Mouse (Mus musculus) C2C12 (cell line): ENCODE data around the gene Ctnnd2. TPM values are rescaled to one million over a fixed set of nuclear protein-coding genes. Genes with fewer than 3 reads are reported as not detected.

Experiments
- H3K27me3 ChIP-seq: one replicate; pipeline ENCODE4 v1.6.1; 2011; ENCODE audit not compliant: control insufficient read depth, insufficient read depth, insufficient read length
- H3K36me3 ChIP-seq: one replicate; pipeline ENCODE4 v1.6.1; 2011; ENCODE audit not compliant: control insufficient read depth, insufficient read depth
- H3K4me3 ChIP-seq: one replicate; pipeline ENCODE4 v1.5.1; 2011; ENCODE audit warnings: mild to moderate bottlenecking, control low read depth; ENCODE audit not compliant: poor library complexity, insufficient read depth, severe bottlenecking
- H3K79me2 ChIP-seq: one replicate; pipeline ENCODE4 v1.6.1; 2011; ENCODE audit not compliant: control insufficient read depth, insufficient read depth
- H3K79me3 ChIP-seq: one replicate; pipeline ENCODE4 v1.6.1; 2011; ENCODE audit warnings: low read depth, control low read depth
- H3ac ChIP-seq: one replicate; pipeline ENCODE3; 2011; ENCODE audit warnings: low read depth; ENCODE audit not compliant: control insufficient read depth, insufficient read length
- CEBPB ChIP-seq: IDR thresholded peaks from one replicate; pipeline ENCODE4 v1.6.1; 2011; ENCODE audit warnings: low read depth, mild to moderate bottlenecking, control low read depth, moderate library complexity
- CTCF ChIP-seq: IDR thresholded peaks from one replicate; pipeline ENCODE4 v1.5.1; 2011; ENCODE audit not compliant: control insufficient read depth, insufficient read depth, insufficient read length
- FOSL1 ChIP-seq: IDR thresholded peaks from one replicate; pipeline ENCODE4 v1.8.0; 2011; ENCODE audit warnings: mild to moderate bottlenecking, low read length; ENCODE audit not compliant: poor library complexity, insufficient read depth, severe bottlenecking
- MAX ChIP-seq: IDR thresholded peaks from one replicate; pipeline ENCODE4 v1.6.1; 2011; ENCODE audit warnings: mild to moderate bottlenecking, control low read depth
- MYOD1 ChIP-seq: IDR thresholded peaks from one replicate; pipeline ENCODE4 v1.6.1; 2011; ENCODE audit warnings: low read depth; ENCODE audit not compliant: control insufficient read depth, insufficient read length
- MYOG ChIP-seq: IDR thresholded peaks from one replicate; pipeline ENCODE4 v1.6.1; 2011; ENCODE audit not compliant: control insufficient read depth, insufficient read length; ENCODE audit errors: extremely low read depth
- USF1 ChIP-seq: IDR thresholded peaks from one replicate; pipeline ENCODE4 v1.6.1; 2011; ENCODE audit warnings: low read depth, mild to moderate bottlenecking, control low read depth, moderate library complexity
- polyA plus RNA-seq: library from polyadenylated mRNA; unstranded; fragments of >200 nt; fragmentation: generic; extraction: Trizol; gene quantifications from one replicate; pipeline ENCODE4 v1.2.1, GENCODE M21; 2012; ENCODE audit warnings: missing spikeins

The Ctnnd2 gene
- polyA plus RNA-seq, 1 experiment: 0.07 TPM

- TF ChIP-seq USF1: no peak
- TF ChIP-seq FOSL1: no peak
- no peak for TF ChIP-seq MAX
- TF ChIP-seq CEBPB: no peak
- TF ChIP-seq MYOD1: no peak
- TF ChIP-seq MYOG: no peak
- no peak overlapping the region for H3ac ChIP-seq
- H3K27me3 ChIP-seq: peaks cover 11% of the 10 kb centered on the region
- no peaks in the 10 kb centered on the region for H3K79me3 ChIP-seq
- no peaks in the 10 kb centered on the region for H3K36me3 ChIP-seq
- H3K4me3 ChIP-seq: no peak overlapping the region
- H3K79me2 ChIP-seq: no peaks in the 10 kb centered on the region
Measured at GRCm38 (mm10) chr15:30885410-30885809, 713.0 kb downstream of the Ctnnd2 start.

GRCm38 (mm10) chr15:30887559-30887958, 715.2 kb downstream of the Ctnnd2 start:
- no peaks in the 10 kb centered on the region for H3K36me3 ChIP-seq
- no peaks in the 10 kb centered on the region for H3K79me3 ChIP-seq
- H3K79me2 ChIP-seq: no peaks in the 10 kb centered on the region
- H3K27me3 ChIP-seq: peaks cover 11% of the 10 kb centered on the region
- no peak overlapping the region for H3ac ChIP-seq
- TF ChIP-seq USF1 (no peak), MYOG (no peak), FOSL1 (no peak), MYOD1 (no peak), CEBPB (no peak), MAX (no peak), CTCF (no peak)
- H3K4me3 ChIP-seq: no peak overlapping the region

DNA sequence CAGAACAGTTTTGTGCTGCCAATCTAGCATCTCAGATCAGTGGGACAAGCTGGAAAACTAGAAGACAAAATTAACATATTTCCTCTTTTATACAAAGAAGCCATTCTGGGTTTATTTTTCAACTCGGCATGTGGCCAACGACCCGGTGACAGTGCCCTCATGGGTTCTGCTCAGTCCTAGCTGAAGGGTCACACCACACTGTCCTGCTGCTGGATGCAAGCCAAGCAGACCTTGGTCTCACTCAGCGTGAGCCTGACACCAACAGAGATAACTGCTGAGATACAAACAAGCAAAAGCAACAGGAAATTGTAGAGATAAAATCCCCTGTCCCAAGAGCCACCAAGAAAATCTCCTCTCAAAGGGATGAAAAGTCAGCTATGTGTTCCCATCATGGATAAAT, 719.6 kb downstream of the Ctnnd2 start:
- TF ChIP-seq MYOG (no peak), CTCF (no peak), FOSL1 (no peak), CEBPB (no peak), MAX (no peak), MYOD1 (no peak), USF1 (no peak)
- H3K36me3 ChIP-seq: no peaks in the 10 kb centered on the region
- H3K27me3 ChIP-seq: peaks cover 11% of the 10 kb centered on the region
- H3K79me3 ChIP-seq: no peaks in the 10 kb centered on the region
- no peak overlapping the region for H3ac ChIP-seq
- H3K4me3 ChIP-seq: no peak overlapping the region
- H3K79me2 ChIP-seq: no peaks in the 10 kb centered on the region

- Histone ChIP-seq H3K79me3 (no peaks in the 10 kb centered on the region), H3K27me3 (peaks cover 1% of the 10 kb centered on the region), H3K36me3 (no peaks in the 10 kb centered on the region), H3K4me3 (no peak overlapping the region), H3K79me2 (no peaks in the 10 kb centered on the region), H3ac (no peak overlapping the region)
- TF ChIP-seq MAX (no peak), FOSL1 (no peak), CTCF (no peak), MYOG (no peak), MYOD1 (no peak), USF1 (no peak), CEBPB (no peak)
Measured at GRCm38 (mm10) chr15:30895063-30895462, 722.7 kb downstream of the Ctnnd2 start.

GRCm38 (mm10) chr15:30897342-30897741, 724.9 kb downstream of the Ctnnd2 start:
- H3K36me3 ChIP-seq: no peaks in the 10 kb centered on the region
- H3ac ChIP-seq: no peak overlapping the region
- no peaks in the 10 kb centered on the region for H3K79me3 ChIP-seq
- no peak for TF ChIP-seq CEBPB
- H3K79me2 ChIP-seq: no peaks in the 10 kb centered on the region
- H3K4me3 ChIP-seq: no peak overlapping the region
- H3K27me3 ChIP-seq: no peaks in the 10 kb centered on the region

GRCm38 (mm10) chr15:30908027-30908426, 735.6 kb downstream of the Ctnnd2 start:
- Histone ChIP-seq H3K4me3 (no peak overlapping the region), H3ac (no peak overlapping the region), H3K36me3 (no peaks in the 10 kb centered on the region), H3K79me3 (no peaks in the 10 kb centered on the region), H3K79me2 (no peaks in the 10 kb centered on the region), H3K27me3 (peaks cover 21% of the 10 kb centered on the region)
- TF ChIP-seq CEBPB (no peak), MYOD1 (no peak), CTCF (no peak), MYOG (no peak), USF1 (no peak), MAX (no peak), FOSL1 (no peak)
